Mouse (Mus musculus) G1E (cell line): ENCODE measurements around the gene Wwox. TPM values are rescaled to one million over a fixed set of nuclear protein-coding genes. Genes with fewer than 3 reads are reported as not detected.

ENCODE experiments used
- ATAC-seq: 2 replicates; pipeline ENCODE4 v1.8.0; 2016; ENCODE audit warnings: mild to moderate bottlenecking; ENCODE audit not compliant: insufficient number of reproducible peaks, poor library complexity, low FRiP score, severe bottlenecking; ENCODE audit errors: extremely low read depth
- DNase-seq: peaks from one replicate; pipeline ENCODE4 v3.0.0; 2012; ENCODE audit warnings: low spot score
- H3K27me3 ChIP-seq: 2 replicates; pipeline ENCODE4 v1.6.1; 2012; ENCODE audit warnings: mild to moderate bottlenecking, low read length, inconsistent platforms; ENCODE audit not compliant: insufficient read depth
- H3K36me3 ChIP-seq: replicated peaks from 2 replicates; pipeline ENCODE3; 2012; ENCODE audit warnings: mild to moderate bottlenecking, inconsistent platforms
- H3K4me1 ChIP-seq: 2 replicates; pipeline ENCODE4 v1.6.1; 2012; ENCODE audit warnings: low read depth, low read length, inconsistent platforms, mixed read lengths; ENCODE audit not compliant: insufficient read depth
- H3K4me3 ChIP-seq: 2 replicates; pipeline ENCODE4 v1.5.1; 2012; ENCODE audit warnings: low read depth, mild to moderate bottlenecking, inconsistent platforms, low read length, moderate library complexity, mixed read lengths
- H3K9me3 ChIP-seq: replicated peaks from 2 replicates; pipeline ENCODE4 v1.6.1; 2012; ENCODE audit warnings: inconsistent platforms
- CTCF ChIP-seq: IDR thresholded peaks from 2 replicates; pipeline ENCODE4 v1.5.1; 2012; ENCODE audit warnings: low read depth, low read length, inconsistent platforms, mixed read lengths
- GATA1 ChIP-seq: IDR thresholded peaks from 2 replicates; pipeline ENCODE4 v1.6.1; 2012; ENCODE audit warnings: borderline replicate concordance, low read length, inconsistent platforms, mixed read lengths
- GATA2 ChIP-seq: IDR thresholded peaks from 2 replicates; pipeline ENCODE4 v1.6.1; 2012; ENCODE audit warnings: low read depth, low read length, inconsistent platforms, borderline replicate concordance
- POLR2AphosphoS5 ChIP-seq: IDR thresholded peaks from 2 replicates; pipeline ENCODE4 v1.6.1; 2012; ENCODE audit warnings: low read depth, low read length, inconsistent platforms; ENCODE audit not compliant: insufficient replicate concordance
- TAL1 ChIP-seq: conservative IDR thresholded peaks from 2 replicates; pipeline ENCODE4 v1.6.1; 2012; ENCODE audit warnings: low read depth, low read length, inconsistent platforms, mixed read lengths
- polyA plus RNA-seq: library from polyadenylated mRNA; stranded (reverse); fragments of >175 nt; gene quantifications from 2 replicates; pipeline ENCODE4 v1.2.3, GENCODE M21; 2012
- total RNA-seq, 2 experiments: library from RNA; stranded (forward) in 1 of 2; stranded (reverse) in 1 of 2; fragments of 200-1000 nt in 1 of 2; fragments of >200 nt in 1 of 2; fragmentation: Nextera tagmentation in 1 of 2; gene quantifications; 2 replicates each; pipeline ENCODE4 v1.2.3; 2014 to 2017

The Wwox gene
- total and polyA plus RNA-seq, 3 experiments: 5.8 to 33.9 (median 7.2) TPM

GRCm38 (mm10) chr8:114476919-114477318 lies 37.5 kb downstream of the Wwox start:
- no peak for ATAC-seq
- no peak for DNase-seq
- Histone ChIP-seq H3K9me3 (no peaks in the 10 kb centered on the region), H3K4me1 (no peaks in the 10 kb centered on the region), H3K27me3 (no peaks in the 10 kb centered on the region), H3K36me3 (peaks cover 67% of the 10 kb centered on the region), H3K4me3 (no peak overlapping the region)
- no peak for TF ChIP-seq POLR2AphosphoS5
- no peak for TF ChIP-seq CTCF
- TF ChIP-seq GATA1: no peak

GRCm38 (mm10) chr8:114477790-114478189 lies 38.3 kb downstream of the Wwox start:
- TF ChIP-seq POLR2AphosphoS5 (no peak), GATA2 (no peak), TAL1 (no peak), CTCF (no peak), GATA1 (no peak)
- Histone ChIP-seq H3K4me3 (no peak overlapping the region), H3K36me3 (peaks cover 71% of the 10 kb centered on the region), H3K9me3 (no peaks in the 10 kb centered on the region), H3K27me3 (no peaks in the 10 kb centered on the region), H3K4me1 (no peaks in the 10 kb centered on the region)
- DNase-seq (no peak), ATAC-seq (no peak)

- no peaks in the 10 kb centered on the region for H3K27me3 ChIP-seq
- DNase-seq (no peak), ATAC-seq (no peak)
- no peaks in the 10 kb centered on the region for H3K4me1 ChIP-seq
- no peak overlapping the region for H3K4me3 ChIP-seq
- no peak for TF ChIP-seq CTCF
- TF ChIP-seq POLR2AphosphoS5: no peak
- TF ChIP-seq GATA2: no peak
- TF ChIP-seq TAL1: no peak
- no peak for TF ChIP-seq GATA1
- peaks cover 64% of the 10 kb centered on the region for H3K36me3 ChIP-seq
- no peaks in the 10 kb centered on the region for H3K9me3 ChIP-seq
Measured at GRCm38 (mm10) chr8:114479749-114480148, 40.3 kb downstream of the Wwox start.

GRCm38 (mm10) chr8:114491662-114492160 lies 52.3 kb downstream of the Wwox start:
- DNase-seq (no peak), ATAC-seq (no peak)
- Histone ChIP-seq H3K36me3 (peaks cover 51% of the 10 kb centered on the region), H3K9me3 (no peaks in the 10 kb centered on the region), H3K27me3 (no peaks in the 10 kb centered on the region), H3K4me3 (no peak overlapping the region), H3K4me1 (no peaks in the 10 kb centered on the region)
- TF ChIP-seq GATA2 (no peak), CTCF (no peak), GATA1 (no peak)

GRCm38 (mm10) chr8:114499448-114500144 lies 60.1 kb downstream of the Wwox start:
- DNase-seq (no peak), ATAC-seq (no peak)
- no peaks in the 10 kb centered on the region for H3K9me3 ChIP-seq
- no peaks in the 10 kb centered on the region for H3K4me1 ChIP-seq
- no peak overlapping the region for H3K4me3 ChIP-seq
- H3K36me3 ChIP-seq: peaks cover 43% of the 10 kb centered on the region
- TF ChIP-seq TAL1 (no peak), GATA2 (no peak), CTCF (no peak), GATA1 (no peak), POLR2AphosphoS5 (no peak)
- no peaks in the 10 kb centered on the region for H3K27me3 ChIP-seq

- peaks cover 45% of the 10 kb centered on the region for H3K36me3 ChIP-seq
- H3K27me3 ChIP-seq: no peaks in the 10 kb centered on the region
- TF ChIP-seq CTCF (no peak), GATA1 (no peak)
- no peak overlapping the region for H3K4me3 ChIP-seq
- DNase-seq (no peak), ATAC-seq (no peak)
- 0 out of 2 replicates have a peak, but pooled peaks cover 4% of the 10 kb centered on the region for H3K9me3 ChIP-seq
- H3K4me1 ChIP-seq: no peaks in the 10 kb centered on the region
Measured at GRCm38 (mm10) chr8:114501906-114502305, 62.5 kb downstream of the Wwox start.

- Histone ChIP-seq H3K27me3 (no peaks in the 10 kb centered on the region), H3K4me1 (no peaks in the 10 kb centered on the region), H3K9me3 (0 out of 2 replicates have a peak, but pooled peaks cover 4% of the 10 kb centered on the region), H3K4me3 (no peak overlapping the region), H3K36me3 (peaks cover 45% of the 10 kb centered on the region)
- ATAC-seq: no peak
- TF ChIP-seq GATA1 (no peak), CTCF (no peak), GATA2 (no peak), POLR2AphosphoS5 (no peak), TAL1 (no peak)
- DNase-seq: no peak
Measured at GRCm38 (mm10) chr8:114503196-114503595, 63.7 kb downstream of the Wwox start.
